Mouse (Mus musculus) stomach, postnatal 0 days (tissue): ENCODE data around the gene Dnpep. TPM values are rescaled to one million over a fixed set of nuclear protein-coding genes. Genes with fewer than 3 reads are reported as not detected.

ENCODE experiments used
- ATAC-seq: fragments of 200-750 bp; cut with Nextera tagmentation; 2 replicates; pipeline ENCODE4 v1.8.0; 2017; ENCODE audit not compliant: low FRiP score, low TSS enrichment
- DNase-seq: peaks from one replicate; pipeline ENCODE4 v3.0.0-alpha.2; 2016; ENCODE audit warnings: low spot score
- H3K27ac ChIP-seq: fragments of 300-500 bp; sonication (generic); replicated peaks from 2 replicates; pipeline ENCODE4 v1.5.1; 2014; ENCODE audit warnings: mild to moderate bottlenecking, control low read depth
- H3K27me3 ChIP-seq: fragments of 300-500 bp; sonication (generic); 2 replicates; pipeline ENCODE4 v1.6.1; 2014; ENCODE audit warnings: low read length; ENCODE audit not compliant: control insufficient read depth, insufficient read depth
- H3K36me3 ChIP-seq: fragments of 300-500 bp; sonication (generic); 2 replicates; pipeline ENCODE4 v1.6.1; 2014; ENCODE audit warnings: low read length, mixed read lengths; ENCODE audit not compliant: control insufficient read depth, insufficient read depth
- H3K4me1 ChIP-seq: fragments of 300-500 bp; sonication (generic); replicated peaks from 2 replicates; pipeline ENCODE4 v1.6.1; 2014; ENCODE audit warnings: antibody characterized with exemption; ENCODE audit not compliant: control insufficient read depth, insufficient read depth
- H3K4me2 ChIP-seq: fragments of 300-500 bp; sonication (generic); replicated peaks from 2 replicates; pipeline ENCODE4 v1.6.1; 2014; ENCODE audit warnings: low read depth, mild to moderate bottlenecking, control low read depth, moderate library complexity
- H3K4me3 ChIP-seq: fragments of 300-500 bp; sonication (generic); 2 replicates; pipeline ENCODE4 v1.5.1; 2014; ENCODE audit warnings: low read depth, low read length, control low read depth
- H3K9ac ChIP-seq: fragments of 300-500 bp; sonication (generic); 2 replicates; pipeline ENCODE4 v1.6.1; 2014; ENCODE audit warnings: mild to moderate bottlenecking, low read length, control low read depth, mixed read lengths
- H3K9me3 ChIP-seq: fragments of 300-500 bp; sonication (generic); 2 replicates; pipeline ENCODE4 v1.6.1; 2016; ENCODE audit warnings: low read length; ENCODE audit not compliant: control insufficient read depth
- CTCF ChIP-seq: IDR thresholded peaks from 2 replicates; pipeline ENCODE4 v1.5.1; 2016; ENCODE audit warnings: antibody characterized with exemption, low read depth, mild to moderate bottlenecking, moderate library complexity
- EP300 ChIP-seq: optimal IDR thresholded peaks from 2 replicates; pipeline ENCODE3; 2016; ENCODE audit warnings: antibody characterized with exemption
- WGBS: fragments of 180-500 bp; shearing (Covaris S2); extraction: QIAGEN DNeasy Blood & Tissue Kit; methylation state at CpG from one replicate; pipeline ENCODE4 v1.1.7; 2014; 5-methylcytosine and 5-hydroxymethylcytosine counted together
- polyA plus RNA-seq: library from polyadenylated mRNA; unstranded; fragments of >200 nt; fragmentation: Nextera tagmentation; extraction: Ambion mirVana; gene quantifications from 2 replicates; pipeline ENCODE4 v1.2.1, GENCODE M21; 2015

The Dnpep gene
- polyA plus RNA-seq, 1 experiment from 2014 or later, result 104 TPM

DNA sequence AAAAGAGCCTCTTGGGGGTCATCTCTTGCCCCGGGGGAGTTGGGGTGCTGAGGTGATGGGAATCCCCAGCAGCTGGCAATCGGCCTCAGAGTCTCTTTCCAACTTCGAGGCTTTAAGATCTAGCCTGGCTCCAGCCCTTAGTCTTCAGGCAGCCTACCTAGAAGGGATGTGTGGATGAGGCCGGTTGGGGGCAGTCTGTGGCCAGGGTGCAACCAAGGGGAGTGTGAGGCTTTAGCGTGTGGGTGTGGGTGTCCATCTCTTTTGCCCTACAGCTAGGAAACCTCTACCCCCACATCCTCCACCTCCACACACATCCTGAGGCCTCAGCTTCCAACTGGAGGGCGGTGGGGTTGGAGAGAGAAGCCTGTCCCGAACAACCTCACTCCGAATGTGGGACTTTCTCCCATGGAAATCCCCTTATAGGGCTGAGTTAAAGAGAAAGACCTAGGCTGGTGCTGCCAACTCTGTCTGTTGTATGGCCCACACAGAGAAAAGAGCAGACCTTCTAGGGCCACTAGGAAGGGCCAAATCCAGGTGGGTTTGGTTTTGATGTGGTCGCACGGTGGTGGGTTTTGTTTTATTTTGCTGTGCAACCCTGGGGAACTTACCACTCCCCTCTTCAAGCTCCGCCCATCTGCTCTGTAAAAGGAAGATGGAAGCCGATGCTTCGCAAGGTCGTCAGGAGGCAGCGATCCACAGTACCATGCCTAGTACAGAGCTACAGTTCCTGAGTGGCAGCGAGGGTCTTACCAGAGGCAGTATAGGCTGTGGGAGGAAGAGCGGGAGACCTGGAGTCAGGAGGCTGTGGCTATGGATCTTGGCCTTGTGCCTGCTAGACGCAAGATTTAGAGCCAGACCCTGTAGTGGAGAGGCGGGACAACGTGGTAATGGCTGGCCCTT is 27.5 kb upstream of the Dnpep start:
- no peak overlapping the region for H3K9ac ChIP-seq
- no peak for TF ChIP-seq EP300
- peak; percentile 42 for TF ChIP-seq CTCF

DNA sequence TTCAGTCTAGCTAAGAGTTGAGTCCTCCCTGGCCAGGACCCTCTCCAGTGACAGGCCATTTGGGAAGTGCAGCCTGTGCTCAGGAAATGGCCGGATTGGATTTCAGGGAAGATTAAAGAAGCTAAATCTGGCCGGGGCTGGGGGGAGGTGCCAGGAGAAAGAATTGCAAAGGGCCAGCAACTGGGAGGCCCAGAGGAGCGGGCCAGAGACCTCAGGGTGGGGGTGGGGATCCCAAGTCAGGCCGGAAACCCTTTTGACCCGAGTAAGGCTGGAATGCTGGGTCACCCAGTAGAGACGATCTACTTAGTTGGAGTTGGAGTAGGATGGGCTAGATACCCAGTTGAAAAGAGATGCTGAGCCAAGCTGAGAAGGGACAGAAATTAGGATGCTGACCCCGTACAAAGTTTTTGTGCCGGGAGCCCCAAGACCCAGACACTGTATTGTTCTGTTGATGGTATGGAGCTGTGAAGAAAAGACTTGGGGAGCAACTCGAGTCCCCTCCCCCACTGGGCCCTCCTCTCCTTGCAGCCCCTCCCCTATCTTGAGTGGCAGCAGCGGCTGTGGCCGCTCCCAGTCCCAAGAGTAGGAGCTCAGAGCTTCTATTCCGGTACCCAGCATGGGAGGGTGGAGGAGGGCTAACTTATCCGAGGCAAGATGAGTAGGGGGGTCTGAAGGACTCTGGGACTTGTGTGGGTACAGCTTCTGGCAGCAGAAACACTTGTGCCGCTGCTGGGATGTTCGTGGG is 26.7 kb upstream of the Dnpep start:
- H3K9me3 ChIP-seq, result no peaks in the 10 kb centered on the region
- WGBS, result 13% methylated on average over 15 of the region's 15 CpGs
- no peaks in the 10 kb centered on the region for H3K36me3 ChIP-seq
- 0 out of 2 replicates have a peak overlapping the region, but pooled peaks have one; percentile 18 for H3K4me2 ChIP-seq
- H3K4me1 ChIP-seq, result 0 out of 2 replicates have a peak, but pooled peaks cover 2% of the 10 kb centered on the region
- no peak overlapping the region for H3K9ac ChIP-seq
- no peak overlapping the region for H3K4me3 ChIP-seq
- ATAC-seq (peak; percentile 18; the same call in 1 of the 2 replicates), DNase-seq (no peak)
- H3K27me3 ChIP-seq, result no peaks in the 10 kb centered on the region
- TF ChIP-seq EP300, result no peak
- no peak for TF ChIP-seq CTCF
- peak overlapping the region; percentile 63 for H3K27ac ChIP-seq

More for the DNA sequence above, 27.5 kb upstream of the Dnpep start:
- ATAC-seq, result no peak
- Histone ChIP-seq H3K9me3 (no peaks in the 10 kb centered on the region), H3K27ac (peak overlapping the region; percentile 63), H3K4me1 (0 out of 2 replicates have a peak, but pooled peaks cover 2% of the 10 kb centered on the region), H3K4me2 (no peak overlapping the region), H3K27me3 (no peaks in the 10 kb centered on the region), H3K4me3 (no peak overlapping the region), H3K36me3 (no peaks in the 10 kb centered on the region)
- DNase-seq, result no peak
- WGBS, result 52% methylated on average over 20 of the region's 20 CpGs

DNA sequence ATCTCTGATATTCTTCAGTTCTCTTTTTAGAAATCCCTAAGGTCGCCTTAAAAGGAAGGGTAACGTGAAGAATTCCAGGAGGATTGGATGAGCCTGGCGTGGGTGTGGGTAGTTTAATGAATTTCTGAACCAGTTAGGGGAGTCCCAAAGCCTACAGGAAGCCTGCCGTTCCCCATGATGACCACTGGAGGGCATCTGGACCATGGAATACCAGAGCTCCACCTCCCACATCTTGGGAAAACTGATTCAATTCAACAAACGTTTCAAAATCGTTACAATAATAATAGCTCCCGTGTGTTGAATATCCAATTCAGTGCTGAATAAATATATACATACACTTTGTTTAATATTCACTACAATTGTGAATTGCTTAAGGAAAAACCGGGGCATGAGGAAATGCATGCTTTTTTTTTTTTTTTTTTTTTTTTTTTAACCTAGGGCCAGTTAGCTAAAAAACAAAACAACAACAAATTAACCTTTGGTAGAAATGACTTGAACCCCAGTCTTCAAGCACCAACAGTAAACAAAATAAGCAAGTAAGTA is 25.2 kb upstream of the Dnpep start:
- Histone ChIP-seq H3K27ac (no peak overlapping the region), H3K27me3 (no peaks in the 10 kb centered on the region), H3K4me2 (no peak overlapping the region), H3K4me3 (no peak overlapping the region), H3K4me1 (peaks cover 9% of the 10 kb centered on the region), H3K9ac (no peak overlapping the region), H3K36me3 (no peaks in the 10 kb centered on the region), H3K9me3 (no peaks in the 10 kb centered on the region)
- TF ChIP-seq EP300 (no peak), CTCF (peak; percentile 94)
- 1% methylated on average over 8 of the region's 8 CpGs for WGBS
- peak; percentile 12; the same call in 1 of the 2 replicates for ATAC-seq
- DNase-seq, result peak; percentile 66

DNA sequence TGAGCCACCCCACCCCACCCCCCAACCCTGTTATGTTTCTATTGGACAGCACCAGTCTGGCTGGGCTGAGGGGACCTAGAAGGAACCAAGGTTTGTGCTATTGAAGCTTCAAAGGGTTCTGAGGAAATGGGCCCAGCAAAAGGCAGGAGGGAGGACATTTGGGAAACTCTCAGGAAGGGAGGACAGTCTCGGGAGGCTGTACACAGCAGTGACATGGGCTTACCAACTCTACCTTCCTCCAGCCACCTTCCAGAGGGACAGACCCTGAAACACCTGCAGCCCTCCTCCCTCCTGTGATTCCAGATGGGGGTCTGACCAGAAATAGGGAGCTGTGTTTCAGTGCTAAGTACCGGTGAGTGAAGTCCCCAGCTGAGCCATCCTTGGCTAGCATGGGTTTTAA is 22.7 kb upstream of the Dnpep start:
- DNase-seq, result no peak
- 83% methylated on average over 2 of the region's 2 CpGs for WGBS
- Histone ChIP-seq H3K9ac (no peak overlapping the region), H3K4me2 (no peak overlapping the region), H3K9me3 (no peaks in the 10 kb centered on the region), H3K27me3 (no peaks in the 10 kb centered on the region), H3K4me1 (peaks cover 9% of the 10 kb centered on the region), H3K4me3 (no peak overlapping the region), H3K36me3 (no peaks in the 10 kb centered on the region), H3K27ac (no peak overlapping the region)
- no peak for TF ChIP-seq CTCF
- ATAC-seq, result no peak

- no peak for DNase-seq
- no peak for TF ChIP-seq EP300
- TF ChIP-seq CTCF, result no peak
- H3K27ac ChIP-seq, result no peak overlapping the region
Observed at GRCm38 (mm10) chr1:75339337-75339736, 21.5 kb upstream of the Dnpep start.

More at GRCm38 (mm10) chr1:75339337-75339736, 21.5 kb upstream of the Dnpep start:
- Histone ChIP-seq H3K4me3 (no peak overlapping the region), H3K4me2 (no peak overlapping the region), H3K4me1 (peaks cover 7% of the 10 kb centered on the region), H3K9ac (no peak overlapping the region; the same call in 1 of the 2 replicates), H3K36me3 (no peaks in the 10 kb centered on the region), H3K9me3 (no peaks in the 10 kb centered on the region), H3K27me3 (no peaks in the 10 kb centered on the region)
- WGBS, result 47% methylated on average over 9 of the region's 9 CpGs
- no peak for ATAC-seq
